Mouse (Mus musculus) lung, postnatal 25 days (tissue): ENCODE measurements around the gene Myo19.

Experiments used
- DNase-seq: peaks from one replicate; pipeline ENCODE4 v3.0.0; 2022; ENCODE audit warnings: low spot score

The Myo19 gene

DNA sequence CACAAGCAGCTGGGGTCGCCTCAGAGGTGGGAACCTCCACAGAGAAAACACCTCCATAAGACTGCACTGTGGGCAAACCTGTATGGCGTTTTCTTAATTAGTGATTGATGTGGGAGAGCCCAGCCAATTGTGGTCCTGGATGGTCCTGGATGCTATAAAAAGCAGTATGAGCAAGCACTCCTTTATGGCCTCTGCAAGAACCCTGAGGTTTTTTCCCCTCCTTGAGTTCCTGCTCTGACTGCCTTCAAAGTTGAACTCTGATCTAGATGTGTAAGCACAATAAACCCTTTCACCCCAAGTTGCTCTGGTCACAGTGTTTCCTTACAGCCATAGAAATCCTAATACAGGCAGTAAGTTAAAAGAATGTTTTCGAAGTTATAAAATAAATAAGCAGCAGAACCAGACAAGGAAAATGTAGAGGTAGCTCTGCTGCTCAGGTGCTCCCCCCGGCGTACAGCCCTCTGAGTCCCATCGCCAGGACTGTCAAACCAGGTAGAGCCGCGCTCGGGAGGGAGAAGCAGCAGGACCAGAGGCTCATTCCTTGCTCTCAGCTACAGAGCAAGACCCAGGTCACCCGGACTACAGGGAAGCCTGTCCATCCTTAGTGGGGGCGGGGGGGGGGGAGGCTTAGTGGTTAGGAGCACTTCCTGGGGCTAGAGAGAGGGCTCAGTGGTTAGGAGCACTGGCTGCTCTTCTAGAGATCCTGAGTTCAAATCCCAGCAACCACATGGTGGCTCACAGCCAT is 7.0 kb downstream of the Myo19 start:
- DNase-seq = no peak

- DNase-seq = no peak
Observed at GRCm38 (mm10) chr11:84888025-84888424, 8.1 kb downstream of the Myo19 start.

GRCm38 (mm10) chr11:84889492-84889891 is 9.5 kb downstream of the Myo19 start:
- DNase-seq = no peak

DNA sequence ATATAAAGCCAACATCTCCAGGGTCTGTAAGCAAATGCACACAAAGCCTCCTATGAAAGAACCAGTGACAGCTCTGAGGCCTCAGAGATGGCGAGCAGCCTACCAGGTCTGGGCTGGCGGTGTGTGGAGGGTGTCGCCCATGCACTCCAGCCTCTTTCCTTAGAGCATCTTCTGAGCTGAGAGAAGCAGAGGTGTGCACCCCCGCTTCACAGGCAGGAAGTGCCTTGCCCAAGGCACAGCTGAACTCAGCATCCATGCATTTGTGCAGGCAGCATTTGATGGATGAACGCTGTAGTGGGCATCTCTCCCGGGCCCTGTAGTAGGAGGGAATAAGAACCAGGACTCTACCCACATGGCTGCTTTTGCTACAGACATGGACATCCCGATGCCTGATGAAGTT is 11.8 kb downstream of the Myo19 start:
- no peak for DNase-seq

GRCm38 (mm10) chr11:84893113-84893512 is 13.2 kb downstream of the Myo19 start:
- no peak for DNase-seq

- DNase-seq = no peak
Observed at GRCm38 (mm10) chr11:84904597-84905144, 24.7 kb downstream of the Myo19 start.

- no peak for DNase-seq
Observed at GRCm38 (mm10) chr11:84907081-84907480, 27.1 kb downstream of the Myo19 start.

DNA sequence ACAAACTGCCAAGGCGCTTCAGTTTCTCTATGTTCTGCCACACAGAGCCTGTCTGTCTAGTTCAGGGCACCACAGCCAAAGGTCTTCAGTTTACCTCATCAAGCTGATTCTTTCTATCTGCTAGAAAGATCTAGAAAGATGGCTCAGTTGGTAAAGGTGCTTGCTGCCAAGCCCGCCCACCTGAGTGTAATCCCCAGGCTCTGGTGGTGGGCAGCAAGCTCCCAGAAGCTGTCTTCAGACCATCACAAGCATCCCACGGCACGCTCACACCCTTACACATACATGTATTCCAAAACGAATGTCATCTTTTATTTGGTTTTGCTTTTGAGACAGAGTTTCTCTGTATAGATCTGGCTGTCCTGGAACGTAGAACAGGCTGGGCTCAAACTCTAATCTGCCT is 28.5 kb downstream of the Myo19 start:
- DNase-seq = no peak

GRCm38 (mm10) chr11:84910411-84910810 is 30.5 kb downstream of the Myo19 start:
- no peak for DNase-seq

DNA sequence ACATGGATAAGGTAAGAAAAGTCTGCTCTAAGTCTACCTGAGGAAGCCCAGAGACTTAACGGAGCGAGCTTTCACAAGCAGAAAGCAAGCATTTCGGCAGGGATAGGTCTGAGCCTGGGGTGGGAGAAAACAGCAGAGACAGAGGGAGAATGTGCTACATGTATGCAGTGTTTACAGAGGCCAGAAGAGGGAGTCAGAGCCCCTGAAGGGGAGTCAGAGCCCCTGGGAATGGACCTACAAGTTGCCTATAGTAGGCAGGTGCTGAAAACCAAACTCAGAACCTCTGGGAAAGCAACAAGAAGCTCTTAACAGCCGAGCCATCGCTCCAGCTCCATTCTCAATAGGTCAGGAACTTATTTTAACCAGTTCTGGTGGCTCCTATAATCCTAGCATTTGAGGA is 34.7 kb downstream of the Myo19 start:
- no peak for DNase-seq

GRCm38 (mm10) chr11:84916053-84916702 is 36.2 kb downstream of the Myo19 start, which contains the start of gene Znhit3:
TSS of gene Znhit3 (minus strand) at chr11:84916366.
- peak; percentile 89 for DNase-seq

DNA sequence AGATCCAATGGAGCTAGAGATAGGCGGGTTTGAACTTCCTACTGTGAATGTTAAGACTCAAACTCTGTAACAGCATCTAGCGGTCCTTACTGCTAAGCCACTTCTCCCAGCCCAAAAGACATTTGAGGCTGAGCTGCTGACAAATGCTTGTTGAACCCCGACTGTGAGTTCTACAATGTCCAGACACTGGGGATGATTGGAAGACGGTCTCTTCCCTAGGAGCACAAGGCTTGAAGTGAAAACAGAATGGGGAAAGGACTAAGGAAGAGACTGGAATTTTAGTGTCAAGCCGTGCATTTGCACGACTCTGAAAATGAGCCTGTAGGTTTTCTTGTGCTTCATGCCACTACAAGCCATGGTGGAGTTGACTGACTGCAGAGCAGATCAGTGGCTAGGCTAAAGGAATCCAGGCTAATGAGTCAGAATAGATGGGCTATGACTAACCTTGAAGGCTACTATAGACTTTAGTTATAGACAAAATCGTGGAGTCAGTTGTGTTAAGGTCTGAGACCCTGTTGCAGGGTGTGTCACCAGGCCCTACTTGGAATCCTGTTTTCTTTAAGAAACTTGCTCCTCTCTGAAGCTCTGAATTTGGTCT is 36.9 kb downstream of the Myo19 start:
- DNase-seq = no peak

- peak; percentile 84 for DNase-seq
Observed at GRCm38 (mm10) chr11:84918425-84918824, 38.5 kb downstream of the Myo19 start.

DNA sequence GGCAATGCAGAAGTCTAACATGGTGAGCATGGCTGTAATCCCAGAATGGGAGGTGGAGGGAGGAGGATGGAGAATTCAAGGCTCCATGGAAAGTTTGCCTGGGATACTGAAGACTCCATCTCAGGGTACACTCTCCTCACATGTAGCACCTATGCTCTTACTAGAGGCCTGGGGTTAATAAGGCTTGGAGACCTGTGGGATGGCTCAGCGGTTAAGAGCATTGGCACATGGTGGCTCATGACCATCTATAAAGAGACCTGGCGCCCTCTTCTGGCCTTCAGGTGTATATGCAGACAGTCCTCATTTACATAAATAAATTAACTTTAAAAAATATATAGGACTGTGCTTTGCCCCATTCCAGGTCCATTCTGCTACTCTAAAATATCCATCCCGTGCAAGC is 39.3 kb downstream of the Myo19 start:
- peak; percentile 25 for DNase-seq

DNA sequence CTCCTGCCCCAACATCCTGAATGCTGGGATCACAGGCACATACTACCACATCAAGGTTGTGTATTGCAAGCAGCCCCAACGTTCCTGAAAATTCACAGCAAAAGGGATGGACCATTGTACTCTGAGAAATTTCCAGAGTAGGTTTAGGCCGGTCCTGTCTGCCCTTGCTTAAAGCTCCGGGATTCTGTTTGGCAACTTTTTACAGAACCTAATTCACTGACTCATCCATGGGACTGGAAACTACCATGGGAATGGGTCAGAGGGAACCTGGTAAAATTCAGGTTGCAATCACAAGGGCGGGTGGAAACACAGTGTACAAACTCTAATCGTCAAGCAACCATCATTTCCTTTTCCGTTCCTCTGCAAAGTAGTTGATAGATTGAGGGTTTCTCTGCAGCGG is 40.0 kb downstream of the Myo19 start:
- no peak for DNase-seq

DNA sequence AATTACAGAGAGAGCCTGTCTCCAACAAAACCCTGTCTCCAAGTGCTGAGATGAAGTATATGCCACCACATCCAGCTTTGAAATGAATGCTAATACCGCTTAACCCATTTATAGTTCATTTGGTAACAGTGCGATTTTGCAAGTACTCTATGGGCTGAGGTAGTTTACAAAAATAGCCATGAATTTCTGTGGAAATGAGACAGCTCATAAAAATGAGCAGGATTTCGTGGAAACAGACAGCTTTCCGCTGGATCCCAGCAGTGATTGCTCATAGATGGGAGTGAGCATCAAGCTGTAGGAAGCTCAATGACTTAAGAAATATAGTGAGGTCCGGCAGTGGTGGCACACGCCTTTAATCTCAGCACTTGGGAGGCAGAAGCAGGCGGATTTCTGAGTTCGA is 41.0 kb downstream of the Myo19 start:
- no peak for DNase-seq

- DNase-seq = no peak
Observed at GRCm38 (mm10) chr11:84932261-84932660, 52.3 kb downstream of the Myo19 start.

- DNase-seq = no peak
Observed at GRCm38 (mm10) chr11:84939508-84940053, 59.6 kb downstream of the Myo19 start.

DNA sequence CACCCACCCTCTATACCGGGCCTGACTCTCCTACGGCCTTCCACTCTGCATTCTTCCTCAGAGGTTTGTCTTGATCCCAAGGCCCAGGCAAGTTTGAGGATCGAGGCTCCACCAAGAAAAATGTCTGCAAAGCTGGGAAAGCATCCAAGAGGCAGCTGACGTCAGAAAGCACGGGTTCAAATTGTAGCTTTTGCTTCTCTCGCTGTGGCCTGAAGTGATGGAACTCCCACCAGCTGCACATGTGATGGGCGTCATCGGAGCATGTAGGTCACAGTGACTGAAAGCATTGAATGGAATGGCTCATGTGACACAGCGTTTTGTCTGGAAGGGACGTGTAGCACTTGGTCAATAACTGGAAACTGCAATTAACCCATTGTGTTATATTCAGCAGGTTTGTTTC is 60.2 kb downstream of the Myo19 start:
- no peak for DNase-seq

- DNase-seq = peak; percentile 60
Observed at GRCm38 (mm10) chr11:84943948-84944347, 64.0 kb downstream of the Myo19 start.

DNA sequence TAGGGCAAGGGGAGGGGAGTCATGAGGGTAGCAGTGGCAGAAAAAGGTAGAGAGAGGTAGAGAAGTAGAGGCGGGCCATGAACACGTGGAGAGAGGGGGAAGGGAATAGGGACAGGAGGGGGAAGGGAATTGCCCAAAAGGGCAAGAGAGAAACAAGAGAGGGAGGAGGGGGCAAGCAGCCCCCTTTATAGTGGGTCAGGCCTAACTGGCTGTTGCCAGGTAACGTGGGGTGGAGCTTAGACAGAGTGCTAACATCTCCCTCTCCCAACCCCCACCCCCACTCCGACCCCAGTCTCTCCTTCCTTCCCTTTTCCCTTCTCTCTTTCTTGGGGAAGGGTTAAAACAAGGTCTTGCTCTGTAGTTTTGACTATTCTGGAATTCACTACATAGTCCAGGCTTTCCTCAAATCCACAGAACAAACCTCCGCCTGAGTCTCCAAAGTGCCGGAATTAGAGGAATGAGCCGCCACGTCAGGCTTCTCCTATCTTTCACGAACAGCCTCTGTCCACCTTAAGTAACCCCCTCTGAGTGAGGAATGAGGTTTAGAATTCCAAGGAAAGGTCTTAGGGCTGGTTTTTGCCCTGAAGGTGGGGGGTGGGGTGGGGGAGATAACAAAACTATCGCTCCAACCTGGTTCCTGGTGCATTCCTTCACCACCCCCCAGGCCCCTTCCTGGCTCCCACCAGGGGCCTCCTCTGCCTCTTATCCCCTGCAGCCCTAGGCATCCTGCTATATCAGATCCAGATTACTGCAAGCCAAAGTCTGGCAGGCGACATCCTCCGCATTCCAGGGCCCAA is 64.9 kb downstream of the Myo19 start:
- no peak for DNase-seq

DNA sequence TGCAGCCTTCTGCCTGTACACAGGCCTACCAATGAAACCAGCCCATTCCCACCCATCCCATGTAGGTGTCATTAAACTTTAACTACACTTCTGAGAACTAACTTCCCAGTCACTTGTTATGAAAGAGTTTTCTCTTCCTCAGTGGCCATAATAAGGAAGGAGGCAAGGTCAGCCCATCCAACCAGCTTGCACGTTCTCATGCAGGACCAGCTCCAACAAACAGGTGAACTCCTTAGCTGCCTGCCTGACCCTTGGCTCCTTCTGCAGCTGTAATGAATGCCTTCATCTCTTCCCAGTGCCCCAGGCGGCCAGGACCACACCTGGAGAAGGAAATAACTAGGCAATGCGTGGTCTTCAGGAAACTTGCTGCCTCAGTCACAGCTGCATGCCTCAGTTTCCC is 65.9 kb downstream of the Myo19 start:
- DNase-seq = no peak
